9 mouse cellular contexts compared by ENCODE assay signal in the genomic region with DNA sequence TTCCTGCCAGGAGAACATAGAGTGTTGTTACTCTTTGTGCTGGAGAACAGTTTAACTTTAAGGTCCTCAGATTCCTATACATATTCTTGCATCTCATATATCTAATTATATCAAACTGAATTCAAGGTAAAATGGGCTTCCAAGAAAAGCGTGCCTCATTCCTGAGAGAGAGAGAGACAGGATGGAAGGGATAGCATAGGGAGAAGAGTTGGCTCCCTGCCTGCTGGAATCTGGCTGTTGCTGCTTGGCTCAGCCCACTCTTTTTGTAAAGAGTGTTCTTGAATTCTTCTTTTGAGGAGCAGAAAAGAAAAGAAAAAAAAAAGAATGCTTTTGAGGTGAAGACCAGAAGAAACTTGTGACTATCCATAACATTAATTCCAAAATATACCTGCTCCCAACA.
A peak's percentile ranks its signal among the peaks of the same experiment; 100 is the strongest.
DNase-seq lines count a peak whose midpoint lies in the region; ATAC-seq lines count a peak whose summit lies in the region.
"Had no signal": no experiment of that assay in that cellular context is flagged by ENCODE, and none has a peak within 500 bp of the region (broad histone marks: within the 10 kb centered on the region; RNA-seq: fewer than 3 reads in every experiment).

No protein-coding gene starts in this region.

- DNase-seq in kidney, postnatal 10 days, result peak; percentile 41
- no peak for DNase-seq in kidney, adult 11 months
- DNase-seq in cerebellum, adult 11-12 months, result peak; percentile 62
- peak; percentile 47 to 72 for DNase-seq in gastrocnemius, postnatal 4 days (ENCODE audit: low spot score in 2 of 2)
- peak; percentile 50 for DNase-seq in left cerebral cortex, postnatal 4 days

- H3K36me3 ChIP-seq in hindbrain, embryonic 12.5 days, result no peaks in the 10 kb centered on the region
- H3K36me3 ChIP-seq in neural tube, embryonic 15.5 days, result no peaks in the 10 kb centered on the region; the same call in 1 of the 2 replicates
- H3K36me3 ChIP-seq in midbrain, embryonic 15.5 days (replicated peaks), result no peaks in the 10 kb centered on the region
- H3K36me3 ChIP-seq: limb, embryonic 12.5 days had no signal

- H3K4me3 ChIP-seq in hindbrain, embryonic 12.5 days, result no peak overlapping the region
- H3K4me3 ChIP-seq in neural tube, embryonic 15.5 days (replicated peaks), result no peak overlapping the region
- H3K4me3 ChIP-seq in midbrain, embryonic 15.5 days, result no peak overlapping the region
- H3K4me3 ChIP-seq: limb, embryonic 12.5 days had no signal

- H3K4me2 ChIP-seq in hindbrain, embryonic 12.5 days (replicated peaks), result no peak overlapping the region
- H3K4me2 ChIP-seq in neural tube, embryonic 15.5 days, result no peak overlapping the region
- no peak overlapping the region for H3K4me2 ChIP-seq in midbrain, embryonic 15.5 days
- H3K4me2 ChIP-seq: limb, embryonic 12.5 days had no signal

- no peak overlapping the region for H3K27ac ChIP-seq in hindbrain, embryonic 12.5 days
- H3K27ac ChIP-seq in neural tube, embryonic 15.5 days (replicated peaks), result no peak overlapping the region
- H3K27ac ChIP-seq in midbrain, embryonic 15.5 days, result no peak overlapping the region
- H3K27ac ChIP-seq: limb, embryonic 12.5 days had no signal

- WGBS in hindbrain, embryonic 12.5 days, result 79% methylated on average over 1 of the region's 1 CpGs
- 64% methylated on average over 1 of the region's 1 CpGs for WGBS in neural tube, embryonic 15.5 days
- 68% methylated on average over 1 of the region's 1 CpGs for WGBS in midbrain, embryonic 15.5 days

- no peaks in the 10 kb centered on the region for H3K9me3 ChIP-seq in hindbrain, embryonic 12.5 days (replicated peaks)
- no peaks in the 10 kb centered on the region for H3K9me3 ChIP-seq in neural tube, embryonic 15.5 days (replicated peaks)
- H3K9me3 ChIP-seq in midbrain, embryonic 15.5 days, result no peaks in the 10 kb centered on the region
- H3K9me3 ChIP-seq: limb, embryonic 12.5 days had no signal

- H3K4me1 ChIP-seq in hindbrain, embryonic 12.5 days, result no peaks in the 10 kb centered on the region
- no peaks in the 10 kb centered on the region for H3K4me1 ChIP-seq in neural tube, embryonic 15.5 days
- H3K4me1 ChIP-seq in midbrain, embryonic 15.5 days, result no peaks in the 10 kb centered on the region
- H3K4me1 ChIP-seq: limb, embryonic 12.5 days had no signal

- intact Hi-C loops in left cerebral cortex, postnatal 4 days (cut with DNase I), result no loop called here

- H3K9ac ChIP-seq in hindbrain, embryonic 12.5 days, result no peak overlapping the region
- H3K9ac ChIP-seq in neural tube, embryonic 15.5 days (replicated peaks), result no peak overlapping the region
- H3K9ac ChIP-seq in midbrain, embryonic 15.5 days, result no peak overlapping the region
- H3K9ac ChIP-seq: limb, embryonic 12.5 days had no signal

- H3K27me3 ChIP-seq in hindbrain, embryonic 12.5 days, result no peaks in the 10 kb centered on the region
- no peaks in the 10 kb centered on the region for H3K27me3 ChIP-seq in neural tube, embryonic 15.5 days (replicated peaks)
- H3K27me3 ChIP-seq in midbrain, embryonic 15.5 days (replicated peaks), result no peaks in the 10 kb centered on the region
- H3K27me3 ChIP-seq: limb, embryonic 12.5 days had no signal

- no peak for ATAC-seq in hindbrain, embryonic 12.5 days (ENCODE audit: low FRiP score)
- ATAC-seq in neural tube, embryonic 15.5 days (ENCODE audit: low FRiP score), result no peak
- ATAC-seq in midbrain, embryonic 15.5 days (replicated peaks), result no peak
